Mouse (Mus musculus) retina, embryonic 14.5 days (tissue): Measurements from ENCODE around the gene Chl1.

Experiments used
- DNase-seq: peaks from one replicate; pipeline ENCODE4 v3.0.0-alpha.2; 2015; ENCODE audit warnings: low spot score

Gene Chl1

DNA sequence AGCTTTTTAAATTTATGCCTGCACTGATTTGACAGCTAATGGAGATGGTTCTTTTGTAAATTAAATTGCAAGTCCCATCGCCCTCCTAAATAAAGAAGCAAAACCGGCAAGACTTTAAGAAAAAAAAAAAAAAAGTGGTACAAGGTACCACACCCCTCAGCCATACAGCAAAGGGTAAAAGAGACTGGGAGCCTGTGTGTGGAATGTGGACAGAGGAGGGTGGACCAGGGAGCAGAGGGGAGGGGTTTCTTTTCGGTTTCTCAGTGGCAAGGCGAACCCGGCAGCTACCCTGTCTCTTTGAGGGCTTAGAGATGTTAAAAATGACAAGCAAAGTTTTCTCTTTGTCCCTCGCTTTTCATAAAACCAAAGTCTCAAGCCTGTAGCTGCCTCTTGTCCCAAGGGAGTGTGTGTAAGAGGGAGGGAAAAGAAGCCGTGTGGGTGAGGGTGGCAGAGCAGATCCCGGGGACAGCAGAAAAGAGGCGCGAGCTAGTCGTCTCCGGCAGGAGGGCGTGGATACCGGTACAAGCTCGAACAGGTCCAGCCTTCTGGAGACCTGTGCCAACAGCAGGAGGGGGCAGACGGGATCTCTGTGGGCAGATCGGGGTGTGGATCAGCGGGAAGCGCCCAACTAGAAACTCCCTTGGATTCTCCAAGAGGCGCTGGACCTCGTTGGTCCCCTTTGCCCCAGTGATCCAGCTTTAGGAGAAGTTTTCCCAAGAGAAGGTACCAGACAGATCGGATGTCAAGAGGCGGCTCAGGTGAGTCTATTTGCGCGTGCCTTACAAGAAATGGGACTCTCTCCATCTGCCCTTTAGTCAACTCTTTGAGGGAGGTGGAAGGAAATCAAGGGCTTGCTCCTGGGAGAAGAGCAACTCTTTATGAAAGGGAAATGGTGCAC lies at the start of gene Chl1:
Gene Chl1 (plus strand): TSS at position 195 of the 898 bp plus-strand sequence.
- DNase-seq: peak; percentile 28

DNA sequence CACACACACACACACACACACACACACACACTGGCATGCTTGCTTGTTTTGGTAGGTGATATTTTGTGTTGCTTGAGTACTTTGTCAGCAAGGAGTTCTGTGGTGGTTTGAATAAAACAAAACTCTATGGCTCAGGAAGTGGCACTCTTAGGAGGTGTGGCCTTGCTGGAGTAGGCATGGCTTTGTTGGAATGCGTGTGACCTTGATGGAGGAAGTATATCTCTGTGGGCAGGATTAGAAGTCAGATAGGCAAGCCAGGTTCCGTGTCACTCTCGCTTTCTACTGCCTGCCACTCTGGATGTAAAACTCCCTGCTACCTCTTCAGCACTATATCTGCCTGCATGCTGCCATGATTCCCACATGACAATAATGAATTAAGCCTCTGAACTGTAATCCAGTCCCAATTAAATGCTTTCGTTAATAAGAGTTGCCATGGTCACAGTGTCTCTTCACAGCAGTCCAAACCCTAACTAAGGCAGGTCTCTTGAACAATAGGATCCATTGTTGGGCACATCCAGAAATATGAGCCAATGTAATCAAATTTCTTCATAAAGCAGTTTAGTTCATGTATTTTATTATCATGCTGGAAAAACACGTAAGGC lies 44.8 kb upstream of the Chl1 start:
- peak; percentile 61 for DNase-seq

DNA sequence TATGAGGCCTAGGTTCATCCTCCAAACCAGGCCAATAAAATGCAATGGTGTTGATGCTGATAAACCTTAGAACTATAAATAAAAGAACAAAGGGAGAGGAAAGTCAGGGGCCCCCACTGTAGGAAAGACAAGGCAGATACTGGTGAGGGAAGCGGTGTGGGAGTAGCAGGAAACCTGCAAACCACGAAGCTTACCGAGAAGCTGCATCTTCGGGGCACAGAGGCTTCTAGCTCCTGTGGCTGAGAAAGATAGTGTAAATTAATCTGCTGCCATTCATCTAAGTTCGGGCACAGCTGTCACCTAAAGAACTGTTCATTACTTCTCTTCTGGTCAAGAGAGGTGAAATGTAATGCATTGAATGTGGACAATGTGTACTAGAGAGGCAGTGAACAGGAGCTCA lies 37.1 kb upstream of the Chl1 start:
- DNase-seq: no peak

DNA sequence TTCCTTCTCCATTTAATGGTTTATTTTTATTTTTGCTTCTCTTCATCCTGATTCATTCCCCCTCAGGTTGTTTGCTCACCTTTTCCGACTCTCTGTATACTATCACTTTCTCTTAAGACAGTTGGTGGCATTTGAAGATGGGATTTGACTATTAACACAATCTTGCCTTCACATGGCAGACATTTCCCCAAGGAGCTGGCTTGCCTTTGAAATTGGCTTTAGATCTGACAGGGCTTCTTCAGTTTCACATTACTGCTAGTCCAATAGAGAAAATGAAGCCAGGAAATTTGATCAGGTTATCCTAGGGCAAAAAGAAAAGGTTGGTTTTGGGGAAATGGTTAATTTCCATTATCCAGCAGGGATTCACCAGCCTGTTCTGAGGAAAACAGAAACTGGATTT lies 23.2 kb upstream of the Chl1 start:
- no peak for DNase-seq

- DNase-seq: no peak
These were observed 12.0 kb upstream of the Chl1 start for GRCm38 (mm10) chr6:103498404-103498803.

- DNase-seq: no peak
These were observed 6.3 kb upstream of the Chl1 start for GRCm38 (mm10) chr6:103504065-103504464.

DNA sequence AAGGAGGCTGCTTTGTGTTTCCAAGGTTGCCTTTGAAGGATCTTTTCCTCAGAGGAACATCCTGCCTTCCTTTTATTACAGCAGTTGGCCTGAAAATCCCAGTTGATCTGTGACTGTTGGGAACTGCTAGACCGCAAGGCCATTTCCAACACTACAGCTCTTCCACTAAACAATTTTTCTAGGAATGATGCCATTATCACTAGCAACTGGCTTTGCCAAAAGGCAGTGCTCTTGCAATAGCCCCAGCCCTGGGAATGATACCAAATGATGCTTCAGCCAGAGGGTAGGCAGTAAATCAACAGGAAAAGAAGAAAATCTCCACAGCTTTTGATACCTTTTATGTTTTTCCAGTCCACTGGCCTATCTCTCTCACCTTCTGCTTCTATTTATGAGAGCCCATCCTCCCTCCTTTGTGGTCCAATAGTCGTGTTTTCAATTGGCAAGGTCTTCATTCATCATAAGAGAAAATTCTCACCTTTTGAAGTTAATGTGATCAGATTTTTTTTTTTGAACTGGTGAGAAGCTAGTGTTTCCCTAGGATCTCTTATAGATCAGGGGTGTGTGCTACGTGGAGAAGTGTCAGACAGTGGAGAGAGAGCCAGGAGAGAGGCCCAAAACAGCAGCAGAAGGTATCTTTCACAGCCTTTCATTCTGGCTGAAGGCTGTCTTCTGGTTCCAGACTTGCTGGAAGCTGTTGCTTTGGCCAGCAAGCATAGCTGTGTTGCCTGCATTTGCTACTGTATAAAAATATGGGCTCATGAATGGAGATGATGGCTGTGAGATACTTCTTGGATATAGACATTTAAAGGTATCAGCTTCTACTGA lies 2.4 kb upstream of the Chl1 start:
- DNase-seq: no peak

GRCm38 (mm10) chr6:103509596-103509995 lies 790 bp upstream of the Chl1 start:
- DNase-seq: no peak

- DNase-seq: peak; percentile 40
These were observed 1.0 kb downstream of the Chl1 start for GRCm38 (mm10) chr6:103511290-103511971.

DNA sequence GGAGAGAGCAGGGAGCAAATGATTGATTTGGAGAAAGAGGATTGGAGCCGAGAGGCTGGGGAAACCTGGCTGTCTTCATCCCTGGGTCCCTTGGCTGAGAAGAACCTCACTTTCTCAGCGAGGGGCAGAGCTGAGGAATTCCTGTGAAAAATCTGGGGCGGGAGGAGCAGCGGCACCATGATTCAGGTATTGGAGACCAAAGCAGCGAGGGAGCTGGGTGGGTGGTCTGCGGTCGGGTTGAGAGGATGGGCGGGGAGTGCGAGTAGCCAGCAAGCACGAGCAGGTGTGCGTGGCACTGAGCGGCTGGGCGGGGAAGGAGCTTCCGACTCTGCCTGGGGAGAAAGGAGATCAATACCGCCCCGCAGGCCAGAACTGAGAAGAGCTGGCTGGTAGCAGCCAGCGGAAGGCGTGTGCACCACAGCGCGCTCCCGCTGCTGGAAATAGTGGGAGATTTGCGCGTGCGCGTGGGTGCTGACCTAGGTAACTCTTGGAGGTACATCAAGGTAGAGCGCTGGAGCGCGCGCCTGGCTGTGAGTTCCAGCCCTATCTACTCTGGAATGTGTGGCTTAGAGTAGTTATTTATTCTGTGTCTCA lies 1.7 kb downstream of the Chl1 start:
- peak; percentile 75 for DNase-seq

GRCm38 (mm10) chr6:103512911-103513321 lies 2.5 kb downstream of the Chl1 start:
- peak; percentile 37 for DNase-seq

GRCm38 (mm10) chr6:103513621-103514241 lies 3.3 kb downstream of the Chl1 start:
- no peak for DNase-seq

DNA sequence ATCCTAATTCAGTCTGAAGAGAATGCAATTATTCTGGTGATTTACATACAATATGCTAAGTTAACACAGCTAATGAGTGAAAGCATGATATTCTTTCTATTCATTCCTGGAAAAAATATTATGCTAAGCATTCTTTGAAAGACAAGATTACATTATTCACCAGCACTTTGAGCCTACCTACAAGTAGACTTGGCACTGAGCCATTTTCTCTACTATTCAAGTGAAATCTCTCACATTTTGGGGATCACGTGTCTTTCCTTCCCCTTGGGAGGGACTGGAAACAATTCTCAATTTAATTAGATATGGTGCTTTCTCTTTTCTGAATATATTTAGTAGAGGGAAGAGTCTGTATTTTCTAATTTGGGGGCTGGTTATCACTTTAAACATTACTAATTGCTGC lies 4.0 kb downstream of the Chl1 start:
- no peak for DNase-seq

GRCm38 (mm10) chr6:103514756-103515155 lies 4.4 kb downstream of the Chl1 start:
- no peak for DNase-seq

DNA sequence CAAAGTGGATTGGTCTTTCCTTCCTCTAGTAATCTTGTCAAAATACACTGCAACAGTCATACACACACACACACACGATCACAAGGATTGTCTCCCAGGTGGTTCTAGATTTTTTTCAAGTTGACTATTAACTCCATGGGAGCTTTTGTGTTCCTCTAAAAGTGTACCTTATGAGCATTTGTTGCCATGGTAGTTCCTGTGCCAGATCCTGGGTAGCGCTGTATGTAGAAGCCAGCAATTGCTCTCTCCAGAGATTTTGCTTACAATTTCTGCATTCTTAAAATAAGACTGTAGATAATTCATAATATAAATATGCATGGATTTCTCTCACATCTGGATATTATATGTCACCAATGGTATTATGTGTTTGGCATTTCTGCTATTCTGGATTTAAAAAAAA lies 9.2 kb downstream of the Chl1 start:
- DNase-seq: no peak

- no peak for DNase-seq
These were observed 15.1 kb downstream of the Chl1 start for GRCm38 (mm10) chr6:103525326-103526024.

GRCm38 (mm10) chr6:103526945-103527777 lies 16.8 kb downstream of the Chl1 start:
- DNase-seq: no peak

- DNase-seq: no peak
These were observed 22.7 kb downstream of the Chl1 start for GRCm38 (mm10) chr6:103533048-103533447.

- DNase-seq: no peak
These were observed 23.6 kb downstream of the Chl1 start for GRCm38 (mm10) chr6:103534027-103534426.

DNA sequence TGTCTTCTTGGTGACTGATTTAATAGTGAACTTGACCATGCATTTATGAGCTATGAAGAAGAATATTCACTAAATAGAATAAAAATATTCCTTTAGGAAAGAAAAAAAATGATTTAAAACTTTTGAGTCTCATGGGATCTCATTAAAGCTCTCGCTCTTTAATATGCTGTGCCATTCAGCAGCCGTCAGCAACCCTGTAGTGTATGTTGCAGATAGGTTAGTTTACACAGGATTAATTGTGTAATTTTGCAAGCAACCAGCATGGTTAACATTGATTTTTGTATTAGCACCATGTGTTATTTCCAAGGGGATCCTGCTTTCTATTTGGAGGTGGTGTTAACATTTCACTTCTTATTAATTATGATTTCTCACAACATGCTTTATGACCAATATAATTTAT lies 32.2 kb downstream of the Chl1 start:
- peak; percentile 38 for DNase-seq
